Mouse (Mus musculus) retina, adult 2 months (tissue): ENCODE measurements around the gene H2afy.
A peak's percentile ranks its signal among the peaks of the same experiment; 100 is the strongest.

Source experiments
- DNase-seq: peaks from one replicate; pipeline ENCODE4 v3.0.0-alpha.2; 2012; ENCODE audit warnings: low read depth, low spot score

The H2afy gene

GRCm38 (mm10) chr13:56136200-56136599 is at the start of gene H2afy:
H2afy (minus strand) TSS chr13:56136361.
- DNase-seq: no peak

DNA sequence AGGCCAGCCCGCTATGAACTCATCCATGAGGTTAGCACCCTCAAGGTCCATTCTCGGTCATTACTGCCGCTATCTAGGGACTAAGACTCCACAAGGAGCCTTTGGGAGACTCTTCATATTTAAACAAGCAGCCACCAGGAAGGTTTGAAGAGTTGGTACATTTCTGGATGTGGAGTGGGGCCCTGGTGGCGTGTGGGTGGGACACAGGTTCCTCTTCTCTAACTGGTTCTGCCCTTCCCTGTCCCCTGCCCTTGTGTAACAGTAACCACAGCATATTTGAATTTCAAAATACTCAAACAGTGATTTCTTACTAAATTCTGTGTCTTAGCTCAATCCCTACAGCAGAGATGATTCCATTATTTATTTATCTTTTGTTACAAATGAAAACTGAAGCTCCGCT is 47.5 kb upstream of the H2afy start:
- no peak for DNase-seq

- no peak for DNase-seq
Observed at GRCm38 (mm10) chr13:56181424-56181823, 45.3 kb upstream of the H2afy start.

DNA sequence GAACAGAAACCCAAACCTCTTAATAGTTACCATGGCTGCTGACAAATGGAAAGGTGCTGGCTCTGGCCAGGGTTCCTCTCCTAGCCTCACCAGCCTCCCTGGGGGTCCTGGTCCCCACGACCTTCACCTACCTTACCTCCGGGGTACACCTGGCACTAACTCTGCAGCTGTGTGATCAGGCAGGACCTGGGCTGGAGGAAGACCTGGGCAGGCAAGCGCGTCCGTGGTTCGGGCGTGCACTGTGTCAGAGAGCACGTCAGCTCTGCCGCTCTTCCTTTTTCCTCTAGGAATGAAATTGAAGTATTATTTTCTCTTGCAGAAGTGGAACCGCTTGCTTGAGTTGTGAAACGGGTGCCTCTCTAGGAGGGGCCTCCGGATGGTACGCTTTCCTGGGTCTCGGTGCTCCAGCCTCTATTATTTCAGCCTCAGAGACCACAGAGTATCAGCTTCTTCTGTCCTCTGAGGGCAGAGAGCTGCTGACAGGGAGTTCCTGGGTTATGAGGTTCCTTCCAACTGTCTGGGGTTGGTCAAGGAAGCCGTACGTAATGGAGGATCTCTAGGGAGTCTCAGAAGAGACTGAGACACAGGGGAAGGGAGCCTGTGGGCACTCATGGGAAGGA is 42.4 kb upstream of the H2afy start, which contains the start of gene Tifab:
TSS of gene Tifab (minus strand) at position 470 of the 620 bp plus-strand sequence.
- no peak for DNase-seq

- DNase-seq: no peak
Observed at GRCm38 (mm10) chr13:56176310-56176709, 40.1 kb upstream of the H2afy start.

- DNase-seq: no peak
Observed at GRCm38 (mm10) chr13:56175848-56176247, 39.7 kb upstream of the H2afy start.

GRCm38 (mm10) chr13:56172901-56173545 is 36.9 kb upstream of the H2afy start:
- no peak for DNase-seq

DNA sequence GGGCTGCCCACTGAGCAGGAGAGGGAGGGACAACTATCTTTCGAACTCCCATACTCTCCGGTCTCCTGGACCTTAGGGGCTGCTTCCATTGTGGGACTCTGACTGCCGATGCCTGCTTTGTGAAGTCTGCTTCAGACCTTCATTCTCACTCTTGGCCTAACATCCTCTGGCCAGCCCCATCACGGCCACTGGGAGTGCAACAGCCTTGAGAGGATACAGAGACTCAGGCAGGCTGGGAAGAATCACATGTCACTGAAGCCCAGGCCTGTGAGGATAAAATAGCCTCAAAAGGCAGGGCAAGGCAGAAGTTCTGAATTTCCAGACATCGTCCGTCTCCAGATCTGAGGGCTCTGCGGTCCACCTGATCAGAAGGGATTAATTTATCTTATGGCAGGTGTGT is 35.9 kb upstream of the H2afy start:
- DNase-seq: no peak

DNA sequence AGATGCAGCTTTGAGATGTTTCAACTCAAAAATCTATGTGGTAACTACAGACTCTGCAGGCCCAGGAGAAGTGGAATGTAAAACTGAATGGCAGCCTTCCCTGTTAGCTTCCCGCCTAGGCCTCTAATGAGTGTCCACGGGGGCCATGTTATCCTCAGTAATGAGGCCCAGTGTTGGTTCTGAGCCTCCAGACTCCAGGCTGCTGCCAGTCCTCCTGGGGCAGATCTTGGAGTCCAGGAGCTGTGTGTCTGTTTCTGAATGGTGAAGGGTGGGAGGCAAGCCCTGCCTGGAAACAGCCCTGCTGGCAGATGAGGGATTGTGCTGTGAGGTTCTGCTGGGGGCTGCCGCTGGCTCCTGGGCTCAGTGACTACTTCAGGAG is 32.2 kb upstream of the H2afy start:
- no peak for DNase-seq

- DNase-seq: no peak
Observed at GRCm38 (mm10) chr13:56167446-56168402, 31.6 kb upstream of the H2afy start.

GRCm38 (mm10) chr13:56165561-56165960 is 29.4 kb upstream of the H2afy start:
- DNase-seq: no peak

- DNase-seq: no peak
Observed at GRCm38 (mm10) chr13:56164372-56164771, 28.2 kb upstream of the H2afy start.

- no peak for DNase-seq
Observed at GRCm38 (mm10) chr13:56163751-56164150, 27.6 kb upstream of the H2afy start.

DNA sequence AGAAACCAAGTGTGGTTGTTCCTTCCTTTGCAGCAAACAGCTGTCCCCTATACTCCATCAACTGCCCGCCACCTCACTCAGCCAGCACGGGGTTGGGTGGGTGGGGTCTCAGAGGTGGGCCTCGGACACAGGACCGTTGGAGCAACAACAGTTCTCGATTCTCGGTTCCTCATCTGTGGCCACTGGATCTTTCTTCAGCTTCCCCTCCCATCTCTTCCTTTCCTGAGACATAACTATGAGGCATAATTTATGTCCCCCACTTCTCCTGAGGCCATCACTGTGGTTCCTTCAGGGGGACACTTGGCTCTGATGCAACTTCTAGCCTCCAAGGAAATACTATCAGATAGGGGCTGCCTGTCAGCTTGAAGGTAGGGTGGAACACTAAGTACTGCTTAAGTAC is 26.7 kb upstream of the H2afy start:
- DNase-seq: no peak

DNA sequence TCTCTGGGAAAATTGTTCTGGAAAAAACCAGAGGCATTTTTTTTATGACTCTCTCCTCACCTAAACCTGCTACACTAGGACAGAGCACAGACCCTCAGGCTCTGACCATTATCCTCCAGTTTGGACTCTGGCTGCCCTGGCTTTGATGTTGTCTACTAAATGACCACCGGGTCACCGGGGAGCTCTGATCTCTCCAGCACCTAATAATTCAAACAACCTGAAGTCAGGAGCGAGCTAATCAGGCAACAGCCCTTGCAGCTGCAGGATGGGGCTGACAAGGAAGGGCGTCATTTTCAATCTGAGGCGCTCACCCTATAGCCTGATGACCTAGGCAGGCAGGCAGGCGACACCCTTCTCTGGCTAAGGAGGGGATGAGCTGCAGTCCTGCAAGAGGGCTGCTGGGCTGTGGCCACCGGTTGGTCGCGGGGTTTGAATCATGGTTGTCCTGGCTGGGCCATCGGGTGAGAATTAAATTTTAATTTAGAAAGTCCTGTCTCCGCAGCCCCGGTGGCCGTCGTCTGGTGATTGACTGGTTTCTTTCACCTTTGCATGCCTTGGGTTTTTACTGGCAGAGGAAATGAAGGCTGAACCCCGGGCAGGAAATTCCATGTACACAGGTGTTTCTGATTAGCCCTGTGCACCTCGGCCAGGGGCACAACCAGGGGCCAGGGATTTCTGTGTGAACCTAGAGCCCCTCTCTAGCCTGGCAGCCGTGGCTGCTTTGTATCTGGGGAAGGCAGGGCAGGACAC is 23.6 kb upstream of the H2afy start:
- DNase-seq: no peak

DNA sequence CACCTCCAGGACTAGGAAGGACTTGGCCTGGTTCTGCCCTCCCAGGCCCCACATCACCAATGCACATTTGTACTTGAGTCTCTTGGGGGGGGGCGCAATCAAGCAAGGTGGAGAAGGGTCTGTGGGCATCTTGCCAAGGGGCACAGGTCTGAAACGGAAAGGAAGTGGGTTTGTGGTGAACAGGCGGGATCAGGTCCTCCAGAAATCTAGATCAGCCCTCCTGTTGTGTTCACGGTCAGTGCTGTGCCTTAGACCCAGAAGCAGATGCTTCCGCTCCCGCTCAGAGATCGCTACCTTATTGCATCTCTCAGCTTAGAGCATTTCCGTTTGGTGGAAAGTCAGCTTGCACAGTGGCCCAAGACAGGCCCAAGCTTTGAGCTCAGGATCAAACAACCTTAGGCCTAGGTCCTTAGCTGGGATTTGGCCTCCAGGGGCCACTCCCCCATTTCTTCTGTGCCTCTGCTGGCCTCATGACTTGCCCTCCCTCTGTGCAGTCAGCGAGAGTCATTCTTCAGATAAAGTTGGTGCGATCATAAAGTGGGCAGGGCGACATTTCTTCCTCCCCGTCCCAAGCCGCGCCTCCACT is 22.9 kb upstream of the H2afy start:
- DNase-seq: no peak

DNA sequence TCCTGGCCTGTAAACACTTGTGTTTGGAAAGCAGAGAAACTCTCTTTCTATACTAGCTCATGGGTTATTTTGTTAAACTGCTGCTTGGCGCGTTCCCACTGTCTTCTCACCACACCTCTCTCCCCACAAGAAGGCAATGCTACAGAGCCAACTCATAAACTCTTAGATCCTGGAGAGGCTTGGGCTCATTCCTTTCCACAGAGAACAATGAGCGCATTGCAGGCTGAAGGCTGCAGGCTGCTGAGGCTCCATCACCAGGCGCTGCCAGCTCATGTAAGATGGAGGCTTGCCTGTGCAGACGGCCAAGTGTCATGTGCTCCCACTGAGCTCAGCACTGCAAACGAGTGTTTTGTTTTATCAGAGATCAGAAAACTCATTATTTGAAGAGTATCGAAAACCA is 19.5 kb upstream of the H2afy start:
- no peak for DNase-seq

DNA sequence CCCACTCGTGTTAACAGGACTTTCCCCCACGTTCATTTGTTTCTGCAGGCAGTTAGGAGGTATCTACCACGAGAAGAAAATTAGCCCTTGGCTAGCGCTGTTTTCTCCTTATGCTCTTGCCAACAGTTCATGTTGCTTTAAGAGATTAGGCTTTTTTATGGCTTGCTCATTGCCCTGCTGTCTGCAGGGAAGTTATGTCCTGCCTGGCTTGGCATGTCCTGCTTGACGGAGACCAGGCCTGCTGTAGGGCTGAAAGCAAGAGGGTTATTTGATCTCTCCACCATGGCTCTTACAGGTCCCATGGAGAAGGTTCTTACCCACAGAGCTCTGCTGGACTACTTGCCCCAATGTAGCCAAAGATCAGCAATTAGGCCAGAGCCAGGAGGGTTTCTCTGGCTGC is 18.9 kb upstream of the H2afy start:
- no peak for DNase-seq

DNA sequence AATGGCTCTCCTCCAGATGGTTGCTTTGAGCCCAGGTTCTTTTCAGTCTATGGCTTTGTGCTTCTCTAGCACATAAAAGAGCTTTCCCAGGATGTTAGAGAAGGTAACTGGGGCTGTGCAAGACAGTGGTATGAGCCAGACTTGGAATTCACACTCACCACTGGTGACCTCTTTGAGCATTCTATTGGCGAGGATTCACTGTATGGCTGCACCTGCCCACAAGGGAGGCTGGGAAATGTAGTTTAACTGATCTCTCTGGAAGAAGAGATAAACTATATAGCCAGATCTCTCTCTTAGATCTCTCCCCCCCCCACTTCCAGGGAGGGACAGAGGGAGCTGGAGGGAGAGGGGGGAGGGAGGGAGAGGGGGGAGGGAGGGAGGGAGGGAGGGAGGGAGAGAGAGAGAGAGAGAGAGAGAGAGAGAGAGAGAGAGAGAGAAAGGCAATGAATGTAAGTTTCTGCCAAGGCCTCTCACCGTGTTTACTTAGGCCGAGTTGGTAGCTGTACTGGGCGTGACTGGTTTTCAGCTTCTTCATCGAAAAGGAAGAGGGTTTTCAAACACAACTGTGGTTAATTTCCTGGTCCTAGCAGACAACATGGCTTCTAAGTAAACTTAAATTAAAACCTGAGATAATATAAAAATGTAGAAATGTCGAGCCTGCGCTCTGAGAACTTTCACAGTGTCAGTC is 16.8 kb upstream of the H2afy start:
- DNase-seq: no peak

GRCm38 (mm10) chr13:56151404-56152226 is 15.5 kb upstream of the H2afy start:
- DNase-seq: peak; percentile 40
